Mouse (Mus musculus): ENCODE data around the gene D6Wsu163e. TPM values are rescaled to one million over a fixed set of nuclear protein-coding genes. Genes with fewer than 3 reads are reported as not detected.

The D6Wsu163e gene
- polyA plus RNA-seq, 1 experiment: 12.2 TPM

- no peak overlapping the region for H3K4me3 ChIP-seq (ENCODE audit: insufficient read depth, poor library complexity, severe bottlenecking)
- peaks cover 11% of the 10 kb centered on the region for H3K27me3 ChIP-seq (ENCODE audit: control insufficient read depth, insufficient read depth, insufficient read length)
- H3K79me3 ChIP-seq (ENCODE audit: low read depth): no peaks in the 10 kb centered on the region
- TF ChIP-seq CEBPB (IDR thresholded peaks at IDR 0.05; ENCODE audit: low read depth) (no peak), MYOG (IDR thresholded peaks at IDR 0.05; ENCODE audit: control insufficient read depth, extremely low read depth, insufficient read length) (no peak), CTCF (IDR thresholded peaks at IDR 0.05; ENCODE audit: control insufficient read depth, insufficient read depth, insufficient read length) (no peak), MYOD1 (IDR thresholded peaks at IDR 0.05; ENCODE audit: control insufficient read depth, insufficient read length, low read depth) (no peak), USF1 (IDR thresholded peaks at IDR 0.05; ENCODE audit: low read depth) (no peak), FOSL1 (IDR thresholded peaks at IDR 0.05; ENCODE audit: insufficient read depth, low read length, poor library complexity, severe bottlenecking) (no peak), MAX (IDR thresholded peaks at IDR 0.05) (no peak)
- H3K79me2 ChIP-seq (ENCODE audit: control insufficient read depth, insufficient read depth): no peaks in the 10 kb centered on the region
- H3K36me3 ChIP-seq (ENCODE audit: control insufficient read depth, insufficient read depth): no peaks in the 10 kb centered on the region
- H3ac ChIP-seq (ENCODE audit: control insufficient read depth, insufficient read length, low read depth): no peak overlapping the region
Measured at GRCm38 (mm10) chr6:127005646-127006045, 65.9 kb downstream of the D6Wsu163e start.

- TF ChIP-seq FOSL1 (IDR thresholded peaks at IDR 0.05; ENCODE audit: insufficient read depth, low read length, poor library complexity, severe bottlenecking): no peak
- TF ChIP-seq MYOG (IDR thresholded peaks at IDR 0.05; ENCODE audit: control insufficient read depth, extremely low read depth, insufficient read length): no peak
- TF ChIP-seq MYOD1 (IDR thresholded peaks at IDR 0.05; ENCODE audit: control insufficient read depth, insufficient read length, low read depth): no peak
- TF ChIP-seq CTCF (IDR thresholded peaks at IDR 0.05; ENCODE audit: control insufficient read depth, insufficient read depth, insufficient read length): no peak
- TF ChIP-seq USF1 (IDR thresholded peaks at IDR 0.05; ENCODE audit: low read depth): no peak
Measured at GRCm38 (mm10) chr6:127006551-127006950, 66.8 kb downstream of the D6Wsu163e start.

GRCm38 (mm10) chr6:127010021-127010420 lies 70.3 kb downstream of the D6Wsu163e start:
- H3K4me3 ChIP-seq (ENCODE audit: insufficient read depth, poor library complexity, severe bottlenecking): no peak overlapping the region
- no peak overlapping the region for H3ac ChIP-seq (ENCODE audit: control insufficient read depth, insufficient read length, low read depth)
- H3K79me3 ChIP-seq (ENCODE audit: low read depth): no peaks in the 10 kb centered on the region
- TF ChIP-seq MYOG (IDR thresholded peaks at IDR 0.05; ENCODE audit: control insufficient read depth, extremely low read depth, insufficient read length) (no peak), CTCF (IDR thresholded peaks at IDR 0.05; ENCODE audit: control insufficient read depth, insufficient read depth, insufficient read length) (no peak)
- H3K27me3 ChIP-seq (ENCODE audit: control insufficient read depth, insufficient read depth, insufficient read length): peaks cover 38% of the 10 kb centered on the region
- no peaks in the 10 kb centered on the region for H3K79me2 ChIP-seq (ENCODE audit: control insufficient read depth, insufficient read depth)
- no peaks in the 10 kb centered on the region for H3K36me3 ChIP-seq (ENCODE audit: control insufficient read depth, insufficient read depth)

More at GRCm38 (mm10) chr6:127006551-127006950, 66.8 kb downstream of the D6Wsu163e start:
- H3K4me3 ChIP-seq (ENCODE audit: insufficient read depth, poor library complexity, severe bottlenecking): no peak overlapping the region
- H3K79me3 ChIP-seq (ENCODE audit: low read depth): no peaks in the 10 kb centered on the region
- peaks cover 18% of the 10 kb centered on the region for H3K27me3 ChIP-seq (ENCODE audit: control insufficient read depth, insufficient read depth, insufficient read length)
- H3K36me3 ChIP-seq (ENCODE audit: control insufficient read depth, insufficient read depth): no peaks in the 10 kb centered on the region
- no peak overlapping the region for H3ac ChIP-seq (ENCODE audit: control insufficient read depth, insufficient read length, low read depth)
- no peaks in the 10 kb centered on the region for H3K79me2 ChIP-seq (ENCODE audit: control insufficient read depth, insufficient read depth)

- H3K79me2 ChIP-seq (ENCODE audit: control insufficient read depth, insufficient read depth): no peaks in the 10 kb centered on the region
- H3K27me3 ChIP-seq (ENCODE audit: control insufficient read depth, insufficient read depth, insufficient read length): peaks cover 49% of the 10 kb centered on the region
- H3ac ChIP-seq (ENCODE audit: control insufficient read depth, insufficient read length, low read depth): no peak overlapping the region
- no peak overlapping the region for H3K4me3 ChIP-seq (ENCODE audit: insufficient read depth, poor library complexity, severe bottlenecking)
- no peaks in the 10 kb centered on the region for H3K79me3 ChIP-seq (ENCODE audit: low read depth)
- H3K36me3 ChIP-seq (ENCODE audit: control insufficient read depth, insufficient read depth): no peaks in the 10 kb centered on the region
- no peak for TF ChIP-seq FOSL1 (IDR thresholded peaks at IDR 0.05; ENCODE audit: insufficient read depth, low read length, poor library complexity, severe bottlenecking)
- TF ChIP-seq CTCF (IDR thresholded peaks at IDR 0.05; ENCODE audit: control insufficient read depth, insufficient read depth, insufficient read length): no peak
- TF ChIP-seq MYOD1 (IDR thresholded peaks at IDR 0.05; ENCODE audit: control insufficient read depth, insufficient read length, low read depth): no peak
- TF ChIP-seq USF1 (IDR thresholded peaks at IDR 0.05; ENCODE audit: low read depth): no peak
- no peak for TF ChIP-seq MAX (IDR thresholded peaks at IDR 0.05)
- TF ChIP-seq MYOG (IDR thresholded peaks at IDR 0.05; ENCODE audit: control insufficient read depth, extremely low read depth, insufficient read length): no peak
- no peak for TF ChIP-seq CEBPB (IDR thresholded peaks at IDR 0.05; ENCODE audit: low read depth)
Measured at GRCm38 (mm10) chr6:127011947-127012535, 72.3 kb downstream of the D6Wsu163e start.

GRCm38 (mm10) chr6:127014906-127015770 lies 75.4 kb downstream of the D6Wsu163e start, which contains the start of gene Fgf6:
TSS of gene Fgf6 (plus strand) at chr6:127015586.
- Histone ChIP-seq H3K36me3 (ENCODE audit: control insufficient read depth, insufficient read depth) (no peaks in the 10 kb centered on the region), H3K79me3 (ENCODE audit: low read depth) (no peaks in the 10 kb centered on the region), H3K4me3 (ENCODE audit: insufficient read depth, poor library complexity, severe bottlenecking) (no peak within 1 kb of the TSS), H3K79me2 (ENCODE audit: control insufficient read depth, insufficient read depth) (no peaks in the 10 kb centered on the region), H3ac (ENCODE audit: control insufficient read depth, insufficient read length, low read depth) (no peak within 1 kb of the TSS), H3K27me3 (ENCODE audit: control insufficient read depth, insufficient read depth, insufficient read length) (peaks cover 45% of the 10 kb centered on the region)
- TF ChIP-seq FOSL1 (IDR thresholded peaks at IDR 0.05; ENCODE audit: insufficient read depth, low read length, poor library complexity, severe bottlenecking) (no peak), CEBPB (IDR thresholded peaks at IDR 0.05; ENCODE audit: low read depth) (no peak)

GRCm38 (mm10) chr6:127019254-127019653 lies 79.5 kb downstream of the D6Wsu163e start:
- H3ac ChIP-seq (ENCODE audit: control insufficient read depth, insufficient read length, low read depth): no peak overlapping the region
- no peak for TF ChIP-seq MYOD1 (IDR thresholded peaks at IDR 0.05; ENCODE audit: control insufficient read depth, insufficient read length, low read depth)
- no peak for TF ChIP-seq MYOG (IDR thresholded peaks at IDR 0.05; ENCODE audit: control insufficient read depth, extremely low read depth, insufficient read length)
- TF ChIP-seq USF1 (IDR thresholded peaks at IDR 0.05; ENCODE audit: low read depth): no peak
- no peak for TF ChIP-seq FOSL1 (IDR thresholded peaks at IDR 0.05; ENCODE audit: insufficient read depth, low read length, poor library complexity, severe bottlenecking)
- TF ChIP-seq MAX (IDR thresholded peaks at IDR 0.05): no peak
- TF ChIP-seq CTCF (IDR thresholded peaks at IDR 0.05; ENCODE audit: control insufficient read depth, insufficient read depth, insufficient read length): no peak
- no peak for TF ChIP-seq CEBPB (IDR thresholded peaks at IDR 0.05; ENCODE audit: low read depth)
- H3K4me3 ChIP-seq (ENCODE audit: insufficient read depth, poor library complexity, severe bottlenecking): no peak overlapping the region
- H3K27me3 ChIP-seq (ENCODE audit: control insufficient read depth, insufficient read depth, insufficient read length): peaks cover 23% of the 10 kb centered on the region
- H3K79me3 ChIP-seq (ENCODE audit: low read depth): no peaks in the 10 kb centered on the region
- H3K36me3 ChIP-seq (ENCODE audit: control insufficient read depth, insufficient read depth): no peaks in the 10 kb centered on the region
- H3K79me2 ChIP-seq (ENCODE audit: control insufficient read depth, insufficient read depth): no peaks in the 10 kb centered on the region

Measured in C2C12 (cell line).